In genomic region chr7:34653731-34654440, GRCm38 (mm10) we compare ENCODE assay signal across 8 mouse cellular contexts. TPM values are rescaled to one million over a fixed set of nuclear protein-coding genes. Genes with fewer than 3 reads are reported as not detected.
DNase-seq lines count a peak whose midpoint lies in the region; ATAC-seq and TF ChIP-seq lines count a peak whose summit lies in the region.

No protein-coding gene starts in this region.

- H3K36me3 ChIP-seq in spleen, adult 2 months (ENCODE audit: control insufficient read depth, insufficient read depth, low read length) = no peaks in the 10 kb centered on the region
- H3K36me3 ChIP-seq in kidney, embryonic 16.5 days (ENCODE audit: insufficient read depth, low read length) = peaks cover 12% of the 10 kb centered on the region
- peaks cover 29% of the 10 kb centered on the region for H3K36me3 ChIP-seq in midbrain, embryonic 10.5 days

- intact Hi-C loops in gastrocnemius, postnatal 14 days (cut with DNase I; ENCODE audit: low total_unique reads) = no loop called here

- H3K9ac ChIP-seq in kidney, embryonic 16.5 days (replicated peaks; ENCODE audit: low read length) = peak overlapping the region; percentile 97

- H3K4me1 ChIP-seq in spleen, adult 2 months (ENCODE audit: control insufficient read depth, insufficient read depth, insufficient read length) = peaks cover 4% of the 10 kb centered on the region; the same call in 1 of the 2 replicates
- H3K4me1 ChIP-seq in kidney, embryonic 16.5 days (ENCODE audit: insufficient read depth, low read length) = peaks cover 10% of the 10 kb centered on the region
- peaks cover 38% of the 10 kb centered on the region for H3K4me1 ChIP-seq in midbrain, embryonic 10.5 days

- peak overlapping the region; percentile 86 for H3K4me2 ChIP-seq in kidney, embryonic 16.5 days (replicated peaks; ENCODE audit: low read depth, low read length)

- H3K9me3 ChIP-seq in kidney, embryonic 16.5 days (ENCODE audit: low read length) = no peaks in the 10 kb centered on the region
- H3K9me3 ChIP-seq in midbrain, embryonic 10.5 days (replicated peaks) = no peaks in the 10 kb centered on the region

- no peak for DNase-seq in spleen, adult 2 months (ENCODE audit: low read depth in 1 of 2, low spot score in 2 of 2)
- no peak for DNase-seq in spleen, postnatal 14 days (ENCODE audit: low spot score in 2 of 2)
- DNase-seq in cerebellum, adult 9-11 months = peak; percentile 64
- peak; percentile 47 for DNase-seq in gastrocnemius, postnatal 14 days
- DNase-seq in midbrain, embryonic 10.5 days (ENCODE audit: low spot score) = peak; percentile 80
- DNase-seq in frontal cortex, postnatal 14 days (ENCODE audit: low spot score in 2 of 2) = no peak

- peak overlapping the region; percentile 38; the same call in 1 of the 2 replicates for H3K4me3 ChIP-seq in spleen, adult 2 months (ENCODE audit: extremely low read depth, insufficient read depth, insufficient read length)
- peak overlapping the region; percentile 75 for H3K4me3 ChIP-seq in kidney, embryonic 16.5 days (ENCODE audit: low read length)
- H3K4me3 ChIP-seq in midbrain, embryonic 10.5 days = peak overlapping the region; percentile 94

- no peak for TF ChIP-seq POLR2A in spleen, adult 2 months (IDR thresholded peaks at IDR 0.05; ENCODE audit: low read depth, low read length)

- 3% methylated on average over 52 of the region's 64 CpGs for WGBS in spleen, adult 2 months
- under 1% methylated on average over 52 of the region's 64 CpGs for WGBS in kidney, embryonic 16.5 days
- WGBS in midbrain, embryonic 10.5 days = under 1% methylated on average over 55 of the region's 64 CpGs

- H3K27me3 ChIP-seq in spleen, adult 2 months (ENCODE audit: control insufficient read depth, insufficient read depth, low read length) = peaks cover 22% of the 10 kb centered on the region
- no peaks in the 10 kb centered on the region for H3K27me3 ChIP-seq in kidney, embryonic 16.5 days (ENCODE audit: insufficient read depth, low read length)
- peaks cover 4% of the 10 kb centered on the region; the same call in 1 of the 2 replicates for H3K27me3 ChIP-seq in midbrain, embryonic 10.5 days (ENCODE audit: low read depth, poor library complexity, severe bottlenecking)

- ATAC-seq in kidney, embryonic 16.5 days (ENCODE audit: low FRiP score, low TSS enrichment) = peak; percentile 53
- ATAC-seq in granulocyte monocyte progenitor cell, adult 5-6 weeks (replicated peaks; ENCODE audit: poor library complexity, severe bottlenecking) = no peak

- TF ChIP-seq CTCF in spleen, adult 2 months (IDR thresholded peaks at IDR 0.05; ENCODE audit: extremely low read depth, insufficient read depth, insufficient read length, insufficient replicate concordance) = no peak

- H3K27ac ChIP-seq in spleen, adult 2 months (ENCODE audit: insufficient read depth, low read length) = peak overlapping the region; percentile 40; the same call in 1 of the 2 replicates
- peak overlapping the region; percentile 100 for H3K27ac ChIP-seq in kidney, embryonic 16.5 days (ENCODE audit: low read length)
- H3K27ac ChIP-seq in midbrain, embryonic 10.5 days (replicated peaks) = peak overlapping the region; percentile 100

RNA-seq across cellular contexts. Expression of gene Kctd15, which starts 2.6 kb away (rescaled TPM):
- polyA plus RNA-seq in spleen, adult 2 months (2012; rRNA removed) = 7.4 and 8.8 TPM in 2 replicates
- total RNA-seq in gastrocnemius, postnatal 14 days (2021) = 10 to 100 TPM; 22.2 to 32.6 TPM
- polyA plus RNA-seq in kidney, embryonic 16.5 days (2015; fragmentation: Nextera tagmentation; extraction: Ambion mirVana) = 41.6 and 41.9 TPM in 2 replicates
- polyA plus RNA-seq in midbrain, embryonic 10.5 days (2016; fragmentation: Nextera tagmentation; extraction: Ambion mirVana) = 36.8 and 44.6 TPM in 2 replicates
- total RNA-seq in granulocyte monocyte progenitor cell, adult 5-6 weeks (2014; fragmentation: Nextera tagmentation) = 0.85 TPM in 1 of 2 replicates, not detected in the other
- total RNA-seq in granulocyte monocyte progenitor cell, adult 5-6 weeks (2017) = not detected in 2 replicates

Comparison
In these comparisons a context has a peak if more than half of its experiments do, and no peak if none do; other contexts are left out.
1. DNase-seq: peak in cerebellum, adult 9-11 months (single experiment), gastrocnemius, postnatal 14 days (single experiment) and midbrain, embryonic 10.5 days (single experiment); none in spleen, adult 2 months (0 of 2), spleen, postnatal 14 days (0 of 2) and frontal cortex, postnatal 14 days (0 of 2).
2. H3K27ac ChIP-seq: peak in every context shown above with its lines; median percentile 100 in kidney, embryonic 16.5 days; 100 in midbrain, embryonic 10.5 days; 40 in spleen, adult 2 months.
3. H3K4me3 ChIP-seq: peak in every context shown above with its lines; median percentile 94 in midbrain, embryonic 10.5 days; 75 in kidney, embryonic 16.5 days; 38 in spleen, adult 2 months.